Mouse (Mus musculus) lung, embryonic 15.5 days (tissue): ENCODE measurements at regions not wholly inside any gene's neighbourhood (a gene's known extent, or its start where the extent isn't known, plus 50 kb on each side); places are given as distances from the start of the nearest gene placed in this dataset.
"Not testable (repeated sequence)": the region's sequence is repeated elsewhere in the genome, so short reads cannot be mapped to it uniquely, and the experiment has no call there.

Source experiments
- ATAC-seq: fragments of 200-750 bp; cut with Nextera tagmentation; 2 replicates; pipeline ENCODE4 v1.8.0; 2017; ENCODE audit warnings: moderate number of reproducible peaks, borderline replicate concordance; ENCODE audit not compliant: low FRiP score, low TSS enrichment; ENCODE audit errors: extremely low read depth
- H3K27ac ChIP-seq: fragments of 300-500 bp; sonication (generic); 2 replicates; pipeline ENCODE4 v1.5.1; 2015; ENCODE audit warnings: moderate library complexity, mild to moderate bottlenecking, inconsistent platforms
- H3K27me3 ChIP-seq: fragments of 300-500 bp; sonication (generic); 2 replicates; pipeline ENCODE4 v1.6.1; 2015; ENCODE audit warnings: inconsistent platforms
- H3K36me3 ChIP-seq: fragments of 300-500 bp; sonication (generic); 2 replicates; pipeline ENCODE4 v1.6.1; 2015; ENCODE audit warnings: inconsistent platforms
- H3K4me1 ChIP-seq: fragments of 300-500 bp; sonication (generic); 2 replicates; pipeline ENCODE4 v1.6.1; 2015; ENCODE audit warnings: inconsistent platforms
- H3K4me2 ChIP-seq: fragments of 300-500 bp; sonication (generic); 2 replicates; pipeline ENCODE4 v1.6.1; 2015; ENCODE audit warnings: inconsistent platforms, mild to moderate bottlenecking, moderate library complexity
- H3K4me3 ChIP-seq: fragments of 300-500 bp; sonication (generic); 2 replicates; pipeline ENCODE4 v1.5.1; 2015; ENCODE audit warnings: mild to moderate bottlenecking, inconsistent platforms
- H3K9ac ChIP-seq: fragments of 300-500 bp; sonication (generic); 2 replicates; pipeline ENCODE4 v1.6.1; 2015; ENCODE audit warnings: inconsistent platforms
- H3K9me3 ChIP-seq: fragments of 300-500 bp; sonication (generic); 2 replicates; pipeline ENCODE4 v1.6.1; 2016; ENCODE audit warnings: inconsistent platforms
- WGBS: fragments of 180-500 bp; shearing (Covaris S2); methylation state at CpG from one replicate; pipeline ENCODE4 v1.1.7; 2015; 5-methylcytosine and 5-hydroxymethylcytosine counted together

DNA sequence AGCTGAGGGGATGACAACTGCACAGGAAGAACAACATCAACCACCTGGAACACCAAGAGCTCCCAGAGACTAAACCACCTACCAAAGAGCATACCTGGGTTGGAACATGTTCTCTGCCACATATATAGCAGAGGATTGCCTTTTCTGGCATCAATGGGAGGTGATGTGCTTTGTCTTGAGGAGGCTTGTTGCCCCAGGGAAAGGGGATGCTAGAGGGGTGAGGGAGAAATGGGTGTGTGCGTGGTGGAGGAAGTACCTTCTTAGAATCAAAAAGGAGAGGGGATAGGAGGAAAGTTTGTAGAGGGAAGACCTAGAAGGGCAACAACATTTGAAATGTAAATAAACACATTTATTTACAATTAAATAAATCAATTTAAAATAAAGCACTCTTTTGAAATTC lies 358.5 kb upstream of the Pfkp start:
- no peak overlapping the region for H3K27ac ChIP-seq
- no peak overlapping the region for H3K4me3 ChIP-seq
- H3K9ac ChIP-seq, result no peak overlapping the region
- H3K36me3 ChIP-seq, result no peaks in the 10 kb centered on the region
- WGBS, result 80% methylated on average over 1 of the region's 1 CpGs
- no peaks in the 10 kb centered on the region for H3K9me3 ChIP-seq
- H3K4me1 ChIP-seq, result no peaks in the 10 kb centered on the region
- H3K4me2 ChIP-seq, result no peak overlapping the region
- H3K27me3 ChIP-seq, result no peaks in the 10 kb centered on the region
- ATAC-seq, result no peak

DNA sequence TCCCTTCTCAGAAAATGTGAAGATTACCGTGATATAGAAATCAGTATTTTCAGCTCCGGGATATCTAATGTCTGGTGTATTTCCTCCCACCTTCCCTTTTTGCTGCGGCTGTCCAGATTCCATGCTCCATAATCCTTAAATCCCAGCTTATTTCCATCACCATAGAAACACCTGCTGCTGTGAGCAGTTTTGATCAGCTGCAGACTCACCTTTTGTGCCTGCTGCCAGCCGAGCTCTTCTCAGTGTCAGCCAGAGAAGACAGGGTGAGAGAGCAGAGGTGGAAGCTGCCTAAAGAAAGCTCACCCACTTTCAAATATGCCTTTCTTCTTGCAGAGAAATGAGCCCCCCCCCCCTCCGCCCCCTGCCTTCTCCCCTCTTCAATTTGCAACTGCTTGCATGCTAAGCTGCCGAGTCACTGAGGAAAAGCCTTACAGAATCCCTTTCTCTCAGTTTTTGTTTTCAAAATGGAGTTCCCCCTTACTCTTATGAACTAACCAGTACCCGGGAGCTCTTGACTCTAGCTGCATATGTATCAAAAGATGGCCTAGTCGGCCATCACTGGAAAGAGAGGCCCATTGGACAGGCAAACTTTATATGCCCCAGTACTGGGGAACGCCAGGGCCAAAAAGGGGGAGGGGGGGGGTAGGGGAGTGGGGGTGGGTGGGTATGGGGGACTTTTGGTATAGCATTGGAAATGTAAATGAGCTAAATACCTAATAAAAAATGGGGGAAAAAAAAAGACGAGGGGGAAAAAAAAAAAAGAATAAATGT lies 350.1 kb upstream of the Pfkp start:
- not testable (repeated sequence) for ATAC-seq, H3K4me3 ChIP-seq, H3K9ac ChIP-seq, H3K4me2 ChIP-seq, H3K27me3 ChIP-seq, H3K36me3 ChIP-seq, H3K9me3 ChIP-seq, H3K4me1 ChIP-seq, H3K27ac ChIP-seq
- WGBS, result 57% methylated on average over 10 of the region's 10 CpGs

DNA sequence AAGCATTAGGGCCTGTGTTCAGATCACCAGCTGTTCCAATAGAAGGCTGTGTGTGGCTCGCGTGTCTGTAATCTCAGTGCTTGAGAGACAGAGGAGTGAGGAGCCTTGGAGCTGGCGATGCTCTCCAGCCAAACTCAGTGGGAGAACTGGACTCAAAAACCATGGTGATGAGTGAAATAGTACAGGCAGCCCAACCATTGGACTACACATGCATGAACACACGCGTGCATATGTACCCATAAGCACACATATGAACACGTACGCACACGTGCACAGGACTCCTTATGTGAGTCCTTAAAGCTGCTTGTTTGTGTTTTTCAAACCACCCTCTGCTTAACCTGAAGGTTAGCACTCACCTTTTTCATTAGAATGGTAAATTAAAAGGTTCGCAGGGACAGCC lies 349.5 kb upstream of the Pfkp start:
- Histone ChIP-seq H3K36me3 (no peaks in the 10 kb centered on the region), H3K9ac (no peak overlapping the region), H3K27ac (no peak overlapping the region), H3K4me1 (no peaks in the 10 kb centered on the region), H3K9me3 (no peaks in the 10 kb centered on the region), H3K4me2 (no peak overlapping the region), H3K27me3 (no peaks in the 10 kb centered on the region), H3K4me3 (no peak overlapping the region)
- no peak for ATAC-seq
- whole genome bisulfite sequencing, result 84% methylated on average over 9 of the region's 9 CpGs

DNA sequence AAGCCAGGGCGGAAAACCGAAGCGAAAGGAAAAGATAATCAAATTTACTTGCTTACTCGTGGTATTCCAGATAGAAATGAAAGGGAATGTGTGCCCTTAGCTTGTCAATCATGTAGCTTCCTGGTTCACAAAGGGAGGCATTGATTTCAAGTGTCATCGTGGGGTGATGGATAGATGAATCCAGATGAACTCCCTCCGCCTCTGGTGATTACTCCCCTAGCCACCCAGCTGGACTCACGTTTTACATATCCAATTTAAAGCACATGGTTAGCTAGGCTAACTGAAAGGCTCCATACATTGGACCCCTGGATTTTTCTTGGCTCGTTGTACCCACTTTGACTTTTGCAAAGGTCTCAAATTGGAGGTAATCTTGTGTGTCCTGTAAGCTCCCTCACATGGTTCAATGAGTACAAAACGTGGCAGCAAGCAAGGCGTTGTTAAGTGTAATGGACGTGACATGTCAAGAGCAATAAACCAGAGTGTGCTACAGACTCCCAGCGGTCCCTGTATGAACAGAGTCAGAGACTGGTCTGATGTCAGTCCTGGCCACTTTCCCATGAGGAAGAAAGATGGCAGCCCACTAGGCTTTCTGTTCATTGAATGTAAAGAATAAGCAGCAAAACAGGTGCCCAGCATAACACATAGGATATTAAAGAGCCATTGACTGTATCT lies 343.9 kb upstream of the Pfkp start:
- no peak overlapping the region for H3K9ac ChIP-seq
- no peak overlapping the region for H3K27ac ChIP-seq
- no peaks in the 10 kb centered on the region for H3K27me3 ChIP-seq
- no peak for ATAC-seq
- H3K4me2 ChIP-seq, result no peak overlapping the region
- WGBS, result 67% methylated on average over 12 of the region's 12 CpGs
- H3K4me1 ChIP-seq, result no peaks in the 10 kb centered on the region
- no peaks in the 10 kb centered on the region for H3K9me3 ChIP-seq
- H3K36me3 ChIP-seq, result no peaks in the 10 kb centered on the region
- H3K4me3 ChIP-seq, result no peak overlapping the region

DNA sequence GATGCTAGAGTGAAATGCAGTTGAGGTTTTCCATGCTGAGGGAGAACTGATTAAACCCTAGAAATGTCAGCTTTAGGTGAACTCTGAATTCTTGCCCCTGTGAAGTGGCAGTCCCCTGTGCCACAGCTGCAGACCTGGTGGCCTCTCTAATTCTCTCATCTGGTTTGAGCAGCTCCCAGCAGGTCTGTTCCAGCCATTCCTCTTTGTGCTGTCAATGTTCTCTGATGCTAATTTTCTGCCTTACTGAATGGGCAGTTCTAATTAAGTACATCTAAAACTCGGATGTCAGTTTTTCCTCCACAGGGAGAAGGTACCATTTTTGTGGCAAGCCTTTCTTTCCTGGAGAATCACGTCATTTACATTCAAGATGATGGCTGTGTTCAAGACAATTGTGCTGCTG lies 343.1 kb upstream of the Pfkp start:
- Histone ChIP-seq H3K4me3 (no peak overlapping the region), H3K4me1 (no peaks in the 10 kb centered on the region), H3K4me2 (no peak overlapping the region), H3K27me3 (no peaks in the 10 kb centered on the region), H3K36me3 (no peaks in the 10 kb centered on the region), H3K27ac (no peak overlapping the region), H3K9ac (no peak overlapping the region), H3K9me3 (no peaks in the 10 kb centered on the region)
- ATAC-seq, result no peak
- 65% methylated on average over 2 of the region's 2 CpGs for WGBS

DNA sequence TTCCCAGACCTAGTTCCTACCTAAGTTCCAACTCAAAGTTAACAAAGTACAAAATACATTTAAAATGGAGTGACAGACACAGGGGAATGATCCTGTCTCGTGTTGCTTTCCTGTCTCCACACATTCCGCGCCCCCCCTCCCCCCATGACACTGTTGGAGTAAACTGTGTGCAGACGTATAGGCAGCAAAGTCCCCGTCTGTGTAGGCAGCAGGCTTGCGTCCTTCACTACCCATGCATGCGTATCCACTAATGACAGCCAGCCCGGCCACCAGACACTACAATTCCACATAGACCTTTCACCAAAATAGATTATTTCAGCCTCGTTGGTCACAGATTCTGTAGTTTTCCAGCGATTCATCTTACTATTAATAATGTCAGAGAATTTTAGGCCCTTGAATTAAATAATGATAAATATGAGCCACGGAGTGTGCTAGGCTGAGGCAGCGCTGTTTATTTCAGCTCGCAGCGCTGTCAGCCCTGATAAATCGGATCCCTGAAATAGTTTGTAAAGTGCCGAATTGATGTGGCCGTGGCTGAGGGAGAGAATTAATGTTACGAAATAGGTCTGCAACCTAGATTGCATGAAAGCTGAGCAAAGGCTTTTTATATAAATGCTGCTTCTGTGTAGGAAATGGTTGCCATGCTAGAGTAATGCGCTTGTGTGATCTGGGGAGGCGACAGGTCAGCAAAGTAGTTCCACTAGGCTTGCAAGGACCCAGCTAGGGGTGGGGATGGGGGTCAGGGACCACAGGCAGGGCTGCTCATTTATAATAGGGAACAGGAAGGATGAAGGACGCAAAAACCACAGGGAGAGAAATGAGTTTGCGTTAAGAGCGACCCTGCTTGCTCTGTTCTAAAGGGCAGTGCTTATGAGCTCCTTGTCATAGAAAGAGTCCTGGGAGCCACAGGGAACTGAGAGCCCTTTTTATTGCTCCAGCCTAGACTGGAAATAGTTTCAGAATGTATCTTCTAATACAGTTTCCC lies 336.7 kb upstream of the Pfkp start:
- no peaks in the 10 kb centered on the region for H3K4me1 ChIP-seq
- ATAC-seq, result no peak
- no peak overlapping the region for H3K4me2 ChIP-seq
- H3K9me3 ChIP-seq, result no peaks in the 10 kb centered on the region
- no peak overlapping the region for H3K27ac ChIP-seq
- WGBS, result 55% methylated on average over 23 of the region's 23 CpGs
- no peaks in the 10 kb centered on the region for H3K27me3 ChIP-seq
- no peak overlapping the region for H3K9ac ChIP-seq
- no peak overlapping the region for H3K4me3 ChIP-seq
- no peaks in the 10 kb centered on the region for H3K36me3 ChIP-seq

DNA sequence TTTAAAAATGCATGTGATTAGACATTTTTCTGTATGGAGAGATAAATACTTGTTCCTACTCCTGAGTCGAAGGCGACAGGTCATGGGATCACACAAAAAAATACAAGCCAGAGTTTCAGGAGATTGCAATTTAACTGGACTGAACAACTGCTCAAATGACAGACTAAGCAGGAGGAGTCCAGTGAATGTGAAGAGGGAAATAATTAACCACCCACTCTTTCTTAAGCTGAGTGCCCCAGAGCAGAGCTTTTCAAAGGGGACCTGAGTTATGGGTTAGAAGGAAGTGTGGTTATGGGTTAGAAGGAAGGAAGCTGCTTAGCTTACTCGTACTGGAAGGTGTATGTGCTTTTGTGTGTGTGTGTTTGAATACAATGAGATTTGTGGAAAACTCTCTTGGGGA lies 307.1 kb upstream of the Pfkp start:
- WGBS, result 61% methylated on average over 3 of the region's 3 CpGs

DNA sequence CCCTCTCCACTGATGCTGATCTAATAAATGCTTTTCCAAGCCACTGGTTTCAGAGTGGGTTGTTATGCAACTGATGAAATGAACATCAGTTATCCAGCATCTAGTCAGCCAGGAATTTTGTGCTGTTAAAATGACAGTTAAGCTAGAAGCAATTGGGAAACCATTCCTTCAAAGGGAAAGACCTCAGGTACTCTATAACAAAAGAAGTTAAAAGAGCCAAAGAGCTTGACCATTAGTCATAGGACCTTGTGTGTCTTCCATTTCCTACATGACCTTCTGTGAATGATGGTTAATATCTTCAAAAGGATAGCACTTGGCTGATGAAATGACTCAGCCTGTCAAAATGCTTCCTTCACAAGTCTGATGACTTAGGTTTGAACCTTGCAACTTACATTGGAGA lies 275.6 kb upstream of the Pfkp start:
- no peaks in the 10 kb centered on the region for H3K27me3 ChIP-seq
- H3K4me1 ChIP-seq, result no peaks in the 10 kb centered on the region
- no peak overlapping the region for H3K9ac ChIP-seq
- no peak overlapping the region for H3K4me3 ChIP-seq
- H3K9me3 ChIP-seq, result no peaks in the 10 kb centered on the region
- no peaks in the 10 kb centered on the region for H3K36me3 ChIP-seq
- H3K4me2 ChIP-seq, result no peak overlapping the region
- H3K27ac ChIP-seq, result no peak overlapping the region
- no peak for ATAC-seq

More for the DNA sequence above, 307.1 kb upstream of the Pfkp start:
- no peak overlapping the region for H3K4me2 ChIP-seq
- no peak for ATAC-seq
- no peak overlapping the region for H3K4me3 ChIP-seq
- H3K9me3 ChIP-seq, result no peaks in the 10 kb centered on the region
- no peaks in the 10 kb centered on the region for H3K27me3 ChIP-seq
- H3K4me1 ChIP-seq, result no peaks in the 10 kb centered on the region
- no peaks in the 10 kb centered on the region for H3K36me3 ChIP-seq
- no peak overlapping the region for H3K27ac ChIP-seq
- no peak overlapping the region for H3K9ac ChIP-seq

DNA sequence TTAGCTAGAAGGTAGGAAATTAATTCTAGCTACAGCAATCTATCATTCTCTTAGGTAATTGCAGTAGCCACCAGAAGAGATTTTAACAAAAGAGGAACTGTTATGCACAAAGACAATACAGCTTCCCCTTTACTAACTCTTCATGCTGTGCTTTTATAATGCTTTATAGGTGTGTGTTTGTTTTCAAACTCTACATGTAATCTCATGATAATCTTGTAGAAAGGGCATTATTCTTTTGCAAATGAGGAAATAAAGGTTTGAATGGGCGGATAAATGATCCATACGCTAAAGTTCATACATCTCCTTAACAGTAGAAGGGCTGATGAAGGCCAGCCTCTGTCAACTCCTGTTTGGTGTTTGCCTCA lies 273.8 kb upstream of the Pfkp start:
- Histone ChIP-seq H3K9me3 (no peaks in the 10 kb centered on the region), H3K4me3 (no peak overlapping the region), H3K27me3 (no peaks in the 10 kb centered on the region), H3K9ac (no peak overlapping the region), H3K36me3 (no peaks in the 10 kb centered on the region), H3K4me1 (no peaks in the 10 kb centered on the region), H3K27ac (no peak overlapping the region), H3K4me2 (no peak overlapping the region)
- ATAC-seq, result no peak
- 60% methylated on average over 2 of the region's 2 CpGs for WGBS

DNA sequence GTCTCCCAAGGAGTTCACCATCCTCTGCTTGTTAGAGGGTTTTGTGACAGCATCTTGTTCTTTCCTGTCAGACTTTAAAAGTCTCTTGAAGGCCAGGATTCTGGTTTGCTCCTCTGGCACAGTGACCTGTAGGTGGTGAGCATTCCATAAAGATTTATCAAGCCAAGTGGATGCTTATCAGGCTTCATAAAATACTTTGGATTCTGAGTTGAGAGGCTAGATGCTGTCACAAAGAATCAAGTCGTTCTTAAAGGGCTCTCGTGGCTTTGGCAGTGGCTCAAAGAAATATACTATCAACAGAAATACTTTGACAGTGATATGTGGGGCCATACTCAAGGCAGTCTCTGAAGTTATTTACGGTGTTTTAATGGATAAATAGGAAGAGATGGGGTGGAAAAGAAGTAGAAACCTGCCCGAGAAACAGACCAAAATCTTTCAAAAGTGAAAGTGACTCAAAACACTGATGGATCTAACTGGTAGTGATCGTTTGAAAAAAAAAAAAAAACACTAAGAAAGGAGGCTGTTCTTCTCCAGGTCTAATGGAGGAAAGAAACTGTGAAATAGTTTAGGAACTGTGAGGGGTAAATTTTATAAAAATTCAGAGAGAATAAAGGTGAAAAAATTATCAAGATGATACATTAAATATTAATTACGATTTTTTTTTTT lies 273.2 kb upstream of the Pfkp start:
- H3K4me3 ChIP-seq, result no peak overlapping the region
- peak overlapping the region; percentile 30; the same call in 1 of the 2 replicates for H3K4me2 ChIP-seq
- no peaks in the 10 kb centered on the region for H3K4me1 ChIP-seq
- ATAC-seq, result no peak; the same call in 1 of the 2 replicates
- 31% methylated on average over 6 of the region's 6 CpGs for WGBS
- no peaks in the 10 kb centered on the region for H3K9me3 ChIP-seq
- H3K36me3 ChIP-seq, result no peaks in the 10 kb centered on the region
- no peak overlapping the region for H3K9ac ChIP-seq
- no peaks in the 10 kb centered on the region for H3K27me3 ChIP-seq
- H3K27ac ChIP-seq, result no peak overlapping the region

DNA sequence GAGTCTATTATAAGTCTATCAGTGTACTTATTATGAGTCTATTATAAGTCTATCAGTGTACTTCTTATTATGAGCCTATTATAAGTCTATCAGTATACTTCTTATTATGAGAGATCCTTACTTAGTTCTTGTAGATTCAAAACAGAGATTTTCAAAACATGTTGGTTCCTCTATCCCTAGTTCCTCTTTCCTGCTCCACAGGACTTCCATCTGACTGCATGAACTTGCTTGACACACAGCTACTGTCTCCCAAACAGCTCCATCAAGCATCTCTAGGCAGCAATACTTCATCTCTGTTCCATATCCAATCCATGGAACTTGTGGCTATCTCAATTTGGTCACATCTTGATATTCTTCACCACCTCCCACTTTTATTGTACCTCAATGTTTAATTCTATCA lies 257.4 kb upstream of the Pfkp start:
- no peak for ATAC-seq
- H3K4me3 ChIP-seq, result no peak overlapping the region
- H3K36me3 ChIP-seq, result no peaks in the 10 kb centered on the region
- no peaks in the 10 kb centered on the region for H3K27me3 ChIP-seq
- H3K27ac ChIP-seq, result no peak overlapping the region
- no peak overlapping the region for H3K9ac ChIP-seq
- no peak overlapping the region for H3K4me2 ChIP-seq
- H3K9me3 ChIP-seq, result no peaks in the 10 kb centered on the region
- H3K4me1 ChIP-seq, result no peaks in the 10 kb centered on the region
